Mouse (Mus musculus) lung, adult 2 months (tissue): ENCODE results near the gene Klhl29. TPM values are rescaled to one million over a fixed set of nuclear protein-coding genes. Genes with fewer than 3 reads are reported as not detected.

ENCODE experiments used
- DNase-seq: peaks from one replicate; pipeline ENCODE4 v3.0.0; 2022
- H3K4me1 ChIP-seq: fragments of 200-500 bp; 2 replicates; pipeline ENCODE4 v1.6.1; 2011; ENCODE audit warnings: low read length; ENCODE audit not compliant: control insufficient read depth, insufficient read depth
- H3K4me3 ChIP-seq: fragments of 200-500 bp; replicated peaks from 2 replicates; pipeline ENCODE3; 2011; ENCODE audit warnings: low read depth, mild to moderate bottlenecking, control low read depth, low read length; ENCODE audit errors: extremely low read depth
- CTCF ChIP-seq: fragments of 200-500 bp; IDR thresholded peaks from 2 replicates; pipeline ENCODE4 v1.5.1; 2011; ENCODE audit warnings: mild to moderate bottlenecking, low read length, control low read depth; ENCODE audit not compliant: insufficient read depth
- POLR2A ChIP-seq: fragments of 200-500 bp; IDR thresholded peaks from 2 replicates; pipeline ENCODE4 v1.6.1; 2011; ENCODE audit warnings: low read depth, mild to moderate bottlenecking, control low read depth, low read length, borderline replicate concordance; ENCODE audit errors: extremely low read depth
- WGBS: fragments of 180-500 bp; shearing (Covaris S2); methylation state at CpG from one replicate; pipeline ENCODE4 v1.1.7; 2018; 5-methylcytosine and 5-hydroxymethylcytosine counted together
- polyA plus RNA-seq: library from polyadenylated mRNA; depleted of rRNA; stranded (reverse); fragments of >200 nt; gene quantifications from 2 replicates; pipeline ENCODE4 v1.2.3, GENCODE M21; 2012

The Klhl29 gene
- polyA plus RNA-seq, 1 experiment = 4.6 TPM

- 42% methylated on average over 3 of the region's 3 CpGs for WGBS
- H3K4me1 ChIP-seq = no peaks in the 10 kb centered on the region
- DNase-seq = no peak
- TF ChIP-seq CTCF = no peak
- TF ChIP-seq POLR2A = no peak
- no peak overlapping the region for H3K4me3 ChIP-seq
These were observed 19.7 kb upstream of the Klhl29 start for GRCm38 (mm10) chr12:5395188-5395587.

- Histone ChIP-seq H3K4me3 (no peak overlapping the region), H3K4me1 (no peaks in the 10 kb centered on the region)
- TF ChIP-seq CTCF = no peak
- no peak for TF ChIP-seq POLR2A
- 57% methylated on average over 1 of the region's 1 CpGs for WGBS
- DNase-seq = no peak
These were observed 11.6 kb upstream of the Klhl29 start for GRCm38 (mm10) chr12:5387112-5387511.

- no peak for DNase-seq
- no peaks in the 10 kb centered on the region for H3K4me1 ChIP-seq
- TF ChIP-seq POLR2A = no peak
- TF ChIP-seq CTCF = no peak
- no peak overlapping the region for H3K4me3 ChIP-seq
These were observed 11.2 kb upstream of the Klhl29 start for GRCm38 (mm10) chr12:5386688-5387087.

- Histone ChIP-seq H3K4me1 (no peaks in the 10 kb centered on the region), H3K4me3 (no peak overlapping the region)
- TF ChIP-seq POLR2A = no peak
- no peak for TF ChIP-seq CTCF
- DNase-seq = no peak
These were observed 6.2 kb upstream of the Klhl29 start for GRCm38 (mm10) chr12:5381694-5382093.

GRCm38 (mm10) chr12:5374684-5375615, 532 bp downstream of the Klhl29 start:
- DNase-seq = peak; percentile 25
- under 1% methylated on average over 79 of the region's 84 CpGs for WGBS
- TF ChIP-seq POLR2A (no peak), CTCF (no peak)
- Histone ChIP-seq H3K4me1 (0 out of 2 replicates have a peak, but pooled peaks cover 2% of the 10 kb centered on the region), H3K4me3 (peak overlapping the region; percentile 62)

GRCm38 (mm10) chr12:5374196-5374683, 1.2 kb downstream of the Klhl29 start:
- Histone ChIP-seq H3K4me3 (peak overlapping the region; percentile 62), H3K4me1 (0 out of 2 replicates have a peak, but pooled peaks cover 2% of the 10 kb centered on the region)
- 1% methylated on average over 31 of the region's 31 CpGs for WGBS
- DNase-seq = peak; percentile 33
- TF ChIP-seq CTCF (no peak), POLR2A (no peak)

GRCm38 (mm10) chr12:5373641-5374195, 1.8 kb downstream of the Klhl29 start:
- TF ChIP-seq POLR2A (no peak), CTCF (no peak)
- DNase-seq = peak; percentile 25
- Histone ChIP-seq H3K4me1 (0 out of 2 replicates have a peak, but pooled peaks cover 2% of the 10 kb centered on the region), H3K4me3 (peak overlapping the region; percentile 62)
- WGBS = 2% methylated on average over 42 of the region's 42 CpGs

GRCm38 (mm10) chr12:5369396-5369795, 6.1 kb downstream of the Klhl29 start:
- H3K4me1 ChIP-seq = no peaks in the 10 kb centered on the region
- TF ChIP-seq POLR2A = no peak
- TF ChIP-seq CTCF = no peak
- 92% methylated on average over 4 of the region's 4 CpGs for WGBS
- H3K4me3 ChIP-seq = no peak overlapping the region
- DNase-seq = no peak

- no peak for DNase-seq
- 86% methylated on average over 3 of the region's 3 CpGs for WGBS
- H3K4me3 ChIP-seq = no peak overlapping the region
- TF ChIP-seq POLR2A = no peak
- no peak for TF ChIP-seq CTCF
- H3K4me1 ChIP-seq = no peaks in the 10 kb centered on the region
These were observed 10.6 kb downstream of the Klhl29 start for GRCm38 (mm10) chr12:5364836-5365235.
